Mouse (Mus musculus): Measurements from ENCODE around the gene Fam168a.

DNA sequence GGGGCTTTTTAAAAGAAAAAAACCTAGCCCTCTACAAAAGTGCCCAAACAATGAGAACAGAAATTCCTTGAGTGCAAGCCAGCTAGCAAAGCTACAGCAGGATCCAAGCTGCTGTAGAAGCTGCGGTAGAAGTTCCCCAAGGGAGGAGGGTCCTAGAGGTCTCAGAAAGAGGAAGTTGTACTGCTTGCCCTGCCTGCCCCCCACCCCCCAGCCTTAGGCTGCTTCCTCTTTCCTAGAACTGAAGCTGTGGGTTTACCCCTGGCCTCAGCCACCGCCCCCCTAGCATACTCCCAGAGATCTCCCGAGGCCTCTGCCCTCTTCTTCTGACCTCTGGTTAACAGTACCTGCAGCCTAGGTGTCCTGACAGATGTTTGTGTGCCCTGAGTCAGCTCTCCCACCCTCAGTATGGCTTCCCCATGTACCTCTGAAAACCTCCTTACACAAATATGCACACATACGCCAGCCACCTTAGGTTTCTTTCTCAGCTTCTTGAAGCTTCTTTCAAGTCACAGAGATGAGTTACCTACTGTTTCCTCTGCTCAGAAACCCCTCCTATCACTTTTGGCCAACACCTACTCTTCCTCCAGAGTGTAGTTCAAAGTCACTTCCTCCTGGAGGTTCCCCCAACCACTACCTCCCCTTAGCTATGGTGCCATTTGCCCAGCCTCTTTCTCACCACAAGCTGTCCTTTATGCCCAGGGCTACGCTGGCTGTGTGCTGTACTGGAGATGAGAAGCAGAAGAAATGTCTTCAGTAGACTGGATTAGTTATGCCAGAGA is 149.5 kb downstream of the Fam168a start:
- TF ChIP-seq CTCF (IDR thresholded peaks at IDR 0.05; ENCODE audit: low read depth) (no peak), EP300 (optimal IDR thresholded peaks at IDR 0.05) (no peak)
